Mouse (Mus musculus) ES-Bruce4 (cell line): ENCODE measurements around the gene Aars2. TPM values are rescaled to one million over a fixed set of nuclear protein-coding genes. Genes with fewer than 3 reads are reported as not detected.

Experiments
- H3K27ac ChIP-seq: 2 replicates; pipeline ENCODE4 v1.5.1; 2012; ENCODE audit warnings: low read length, inconsistent platforms; ENCODE audit not compliant: insufficient read depth
- H3K27me3 ChIP-seq: 2 replicates; pipeline ENCODE4 v1.6.1; 2012; ENCODE audit warnings: mild to moderate bottlenecking, low read length, inconsistent platforms; ENCODE audit not compliant: control insufficient read depth, poor library complexity, insufficient read depth, severe bottlenecking
- H3K36me3 ChIP-seq: 2 replicates; pipeline ENCODE4 v1.6.1; 2012; ENCODE audit warnings: inconsistent platforms, mild to moderate bottlenecking, low read length, moderate library complexity; ENCODE audit not compliant: control insufficient read depth, poor library complexity, insufficient read depth, severe bottlenecking
- H3K4me1 ChIP-seq: one replicate; pipeline ENCODE4 v1.8.1; 2011; ENCODE audit warnings: low read length; ENCODE audit not compliant: control insufficient read depth, insufficient read depth
- H3K4me3 ChIP-seq: 2 replicates; pipeline ENCODE4 v1.5.1; 2011; ENCODE audit warnings: low read depth, mild to moderate bottlenecking, low read length
- H3K9ac ChIP-seq: 2 replicates; pipeline ENCODE4 v1.6.1; 2012; ENCODE audit warnings: low read depth, mild to moderate bottlenecking, inconsistent platforms; ENCODE audit not compliant: poor library complexity, severe bottlenecking
- H3K9me3 ChIP-seq: replicated peaks from 2 replicates; pipeline ENCODE4 v1.6.1; 2012; ENCODE audit warnings: mild to moderate bottlenecking, low read length, inconsistent platforms; ENCODE audit not compliant: control insufficient read depth, poor library complexity, insufficient read depth, severe bottlenecking
- CTCF ChIP-seq: IDR thresholded peaks from one replicate; pipeline ENCODE4 v1.8.1; 2011; ENCODE audit warnings: low read depth, low read length
- EP300 ChIP-seq: IDR thresholded peaks from 2 replicates; pipeline ENCODE4 v1.6.1; 2011; ENCODE audit warnings: low read depth, low read length; ENCODE audit not compliant: insufficient read depth
- POLR2A ChIP-seq: IDR thresholded peaks from one replicate; pipeline ENCODE4 v1.8.1; 2011; ENCODE audit warnings: low read length; ENCODE audit not compliant: insufficient read depth
- polyA plus RNA-seq: library from polyadenylated mRNA; stranded (reverse); fragments of >200 nt; gene quantifications from 2 replicates; pipeline ENCODE4 v1.2.4, GENCODE M21; 2011; ENCODE audit warnings: low read depth; ENCODE audit not compliant: missing spikeins, insufficient read depth, insufficient read length

The Aars2 gene
- polyA plus RNA-seq, 1 experiment, result 18.1 TPM

DNA sequence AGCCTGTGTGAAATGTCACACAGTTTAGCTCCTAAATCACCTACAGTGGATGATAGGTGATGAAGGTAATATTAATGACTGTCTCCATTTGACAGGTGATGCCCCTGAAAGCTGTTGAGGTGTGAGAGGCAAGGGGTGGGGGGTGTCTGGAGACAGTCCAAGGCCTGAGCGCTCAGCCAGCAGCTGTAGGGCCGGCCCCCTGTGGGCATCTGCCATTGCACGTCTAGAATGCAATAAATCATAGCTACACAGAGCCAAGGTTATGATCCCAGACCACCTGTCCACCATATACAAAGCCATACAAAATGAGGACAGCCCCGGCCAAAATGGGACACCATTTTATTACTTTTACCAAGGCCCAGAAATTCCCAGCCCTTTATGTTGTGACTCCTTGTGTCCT, 18.3 kb downstream of the Aars2 start:
- no peaks in the 10 kb centered on the region for H3K36me3 ChIP-seq
- H3K9me3 ChIP-seq, result no peaks in the 10 kb centered on the region
- no peak overlapping the region for H3K9ac ChIP-seq
- no peak overlapping the region for H3K27ac ChIP-seq
- no peaks in the 10 kb centered on the region for H3K27me3 ChIP-seq
- TF ChIP-seq EP300 (no peak), POLR2A (no peak), CTCF (no peak)
- H3K4me1 ChIP-seq, result peaks cover 2% of the 10 kb centered on the region
- H3K4me3 ChIP-seq, result no peak overlapping the region

DNA sequence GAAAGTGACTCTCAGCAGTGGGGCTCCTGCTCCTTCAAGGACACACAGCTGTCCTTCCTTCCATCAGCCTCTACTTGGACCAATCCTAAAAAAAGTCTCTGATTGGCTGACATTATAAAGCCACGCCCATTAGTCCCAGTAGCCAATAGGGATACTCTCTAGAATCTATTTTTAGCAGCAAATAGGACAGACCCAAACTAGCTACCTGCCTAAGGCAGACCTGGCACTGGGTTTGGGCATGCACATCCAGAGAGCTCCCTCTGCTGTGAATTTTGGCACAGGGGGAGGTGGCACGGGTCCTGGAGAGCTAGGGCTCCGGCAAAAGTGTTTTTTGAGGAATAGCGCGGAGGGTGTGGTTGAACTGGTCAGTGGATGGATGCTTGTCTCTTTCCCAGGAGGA, 19.9 kb downstream of the Aars2 start:
- Histone ChIP-seq H3K9ac (peak overlapping the region; percentile 9; the same call in 1 of the 2 replicates), H3K4me1 (peaks cover 4% of the 10 kb centered on the region), H3K27me3 (no peaks in the 10 kb centered on the region), H3K36me3 (no peaks in the 10 kb centered on the region), H3K9me3 (no peaks in the 10 kb centered on the region), H3K4me3 (peak overlapping the region; percentile 31), H3K27ac (peak overlapping the region; percentile 52)
- no peak for TF ChIP-seq POLR2A

DNA sequence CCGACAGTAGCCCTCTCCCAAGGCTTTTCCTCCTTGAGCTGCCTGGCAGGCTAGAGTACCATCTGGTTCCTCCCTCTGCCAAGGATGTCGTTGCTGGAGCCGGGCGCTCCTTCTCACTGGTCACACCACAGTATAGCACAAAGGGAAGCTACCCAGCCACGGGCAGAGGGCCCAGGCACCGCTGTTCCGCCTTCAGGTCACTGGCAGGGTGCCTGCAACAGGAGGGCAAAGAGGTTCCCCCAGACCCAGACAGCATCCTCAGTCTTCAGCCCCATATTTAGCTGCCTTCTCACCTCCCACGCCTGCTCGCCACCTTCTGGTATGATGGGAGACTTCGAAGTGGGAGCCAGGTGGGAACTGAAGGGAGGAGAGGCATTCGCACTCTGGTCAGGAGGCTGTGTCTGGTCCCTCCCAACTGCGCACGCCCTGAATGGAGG, 23.7 kb downstream of the Aars2 start:
- H3K36me3 ChIP-seq, result no peaks in the 10 kb centered on the region
- H3K9ac ChIP-seq, result no peak overlapping the region
- peaks cover 4% of the 10 kb centered on the region for H3K4me1 ChIP-seq
- H3K4me3 ChIP-seq, result no peak overlapping the region
- TF ChIP-seq CTCF (peak; percentile 35), POLR2A (no peak)
- H3K9me3 ChIP-seq, result no peaks in the 10 kb centered on the region
- no peaks in the 10 kb centered on the region for H3K27me3 ChIP-seq
- no peak overlapping the region for H3K27ac ChIP-seq

DNA sequence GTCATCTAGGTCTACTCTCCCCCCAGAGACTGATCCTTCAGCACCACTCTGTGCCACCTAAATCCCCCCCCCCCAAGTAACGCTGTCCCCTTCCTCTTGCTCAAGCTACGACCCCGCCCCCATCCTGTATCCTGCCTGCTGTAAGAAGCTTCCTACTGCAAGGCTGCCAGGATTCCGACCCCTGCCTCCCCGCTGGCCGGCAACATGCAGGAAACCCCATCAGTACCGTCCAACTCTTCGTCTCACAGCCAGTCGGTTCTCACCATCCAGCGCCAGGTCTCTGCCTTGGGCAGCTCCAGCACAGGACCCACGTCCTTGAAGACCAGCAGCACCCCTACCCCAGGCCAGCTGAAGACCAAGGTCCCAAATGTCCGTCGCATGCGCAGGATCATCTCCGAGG, 26.3 kb downstream of the Aars2 start:
- TF ChIP-seq EP300, result no peak
- TF ChIP-seq CTCF, result no peak
- no peak for TF ChIP-seq POLR2A
- no peaks in the 10 kb centered on the region for H3K27me3 ChIP-seq

DNA sequence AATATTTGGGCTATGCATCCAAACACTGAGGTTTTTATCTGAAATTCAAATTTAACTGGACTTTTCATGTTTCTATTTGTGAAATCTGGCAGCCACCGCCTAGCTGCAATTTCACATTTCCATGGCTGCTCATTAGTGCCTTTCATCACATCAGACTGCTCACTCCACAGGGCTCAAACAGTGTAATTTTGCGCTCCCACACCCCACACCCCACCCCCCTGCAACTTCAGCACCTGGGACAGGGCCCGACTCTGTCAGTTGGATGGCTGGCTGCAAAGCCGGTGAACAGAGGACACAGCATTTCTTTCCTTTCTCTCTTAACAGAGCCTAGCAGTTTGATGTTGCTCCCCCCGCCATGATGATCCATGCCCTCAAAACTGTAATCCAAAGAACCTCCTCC, 29.6 kb downstream of the Aars2 start:
- no peak overlapping the region for H3K27ac ChIP-seq
- no peak overlapping the region for H3K9ac ChIP-seq
- no peaks in the 10 kb centered on the region for H3K36me3 ChIP-seq
- no peaks in the 10 kb centered on the region for H3K9me3 ChIP-seq
- no peaks in the 10 kb centered on the region for H3K4me1 ChIP-seq
- H3K4me3 ChIP-seq, result no peak overlapping the region
- TF ChIP-seq POLR2A (no peak), EP300 (no peak), CTCF (no peak)
- no peaks in the 10 kb centered on the region for H3K27me3 ChIP-seq

More for the DNA sequence above, 26.3 kb downstream of the Aars2 start:
- no peak overlapping the region for H3K9ac ChIP-seq
- no peak overlapping the region for H3K4me3 ChIP-seq
- H3K4me1 ChIP-seq, result peaks cover 4% of the 10 kb centered on the region
- no peaks in the 10 kb centered on the region for H3K9me3 ChIP-seq
- no peaks in the 10 kb centered on the region for H3K36me3 ChIP-seq
- no peak overlapping the region for H3K27ac ChIP-seq

DNA sequence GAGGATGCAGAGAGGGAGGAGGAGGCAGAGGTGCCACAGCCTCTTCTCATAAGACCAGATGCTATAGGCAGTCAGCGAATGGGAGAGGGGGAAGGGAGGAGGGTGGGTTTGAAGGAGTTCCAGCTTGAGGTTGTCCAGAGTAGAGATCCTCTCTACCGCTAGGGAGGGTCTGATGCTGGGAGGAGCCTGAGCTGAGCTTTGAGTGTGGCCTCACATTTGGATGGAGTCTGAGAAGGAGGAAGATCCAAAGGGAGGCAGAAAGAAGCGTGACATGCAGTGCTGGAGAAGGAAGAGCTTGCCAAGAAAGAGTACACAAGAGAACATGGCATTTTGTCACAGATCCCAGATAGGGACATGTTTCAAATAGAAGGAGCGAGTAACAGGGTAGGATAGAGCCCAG, 31.8 kb downstream of the Aars2 start:
- Histone ChIP-seq H3K27ac (no peak overlapping the region), H3K9me3 (no peaks in the 10 kb centered on the region), H3K9ac (no peak overlapping the region), H3K36me3 (no peaks in the 10 kb centered on the region), H3K4me3 (no peak overlapping the region), H3K27me3 (no peaks in the 10 kb centered on the region), H3K4me1 (no peaks in the 10 kb centered on the region)
- no peak for TF ChIP-seq POLR2A
- no peak for TF ChIP-seq EP300
- no peak for TF ChIP-seq CTCF
